ENCODE assay signal across 24 mouse cellular contexts in the genomic region with DNA sequence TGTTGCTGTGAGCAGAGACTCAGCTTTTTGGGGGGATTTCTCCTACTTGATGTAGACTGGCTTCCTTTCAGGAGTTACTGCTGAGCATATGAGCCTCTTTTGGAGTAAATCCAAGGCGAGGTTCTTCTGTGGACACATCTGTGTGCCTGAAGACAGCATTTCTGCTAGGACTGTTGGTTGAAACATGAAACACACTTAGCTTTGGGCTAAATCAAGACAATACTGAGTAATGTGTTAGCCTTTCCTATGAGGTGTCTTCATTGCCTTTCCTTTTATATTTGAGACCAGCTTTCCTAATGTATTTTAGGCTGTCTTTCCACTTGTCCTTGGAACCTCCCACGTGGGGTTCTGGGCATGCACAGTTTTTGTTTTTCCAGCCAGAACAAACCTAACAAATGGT.
"Had no signal": no experiment of that assay in that cellular context is flagged by ENCODE, and none has a peak within 500 bp of the region (broad histone marks: within the 10 kb centered on the region; RNA-seq: fewer than 3 reads in every experiment).

No protein-coding gene starts in this region.

- H3K27me3 ChIP-seq: limb, embryonic 13.5 days; liver, embryonic 12.5 days; liver, embryonic 15.5 days; lung, embryonic 15.5 days; megakaryocyte, embryonic 14.5 days; midbrain, embryonic 15.5 days; neural tube, embryonic 12.5 days; neural tube, embryonic 15.5 days had no signal

- H3K4me2 ChIP-seq: limb, embryonic 13.5 days; liver, embryonic 12.5 days; liver, embryonic 15.5 days; lung, embryonic 15.5 days; midbrain, embryonic 15.5 days; neural tube, embryonic 12.5 days; neural tube, embryonic 15.5 days had no signal

- H3K4me3 ChIP-seq: layer of hippocampus, adult 2 months; limb, embryonic 10.5 days; limb, embryonic 13.5 days; liver, embryonic 12.5 days; liver, embryonic 15.5 days; lung, embryonic 15.5 days; megakaryocyte, embryonic 14.5 days; midbrain, embryonic 10.5 days; midbrain, embryonic 15.5 days; neural tube, embryonic 12.5 days; neural tube, embryonic 15.5 days had no signal

- ATAC-seq: intestine, embryonic 16.5 days; liver, embryonic 12.5 days; midbrain, embryonic 15.5 days had no signal

- H3K9ac ChIP-seq: limb, embryonic 13.5 days; liver, embryonic 12.5 days; liver, embryonic 15.5 days; lung, embryonic 15.5 days; midbrain, embryonic 15.5 days; neural tube, embryonic 12.5 days; neural tube, embryonic 15.5 days had no signal

- H3K4me1 ChIP-seq: limb, embryonic 10.5 days; limb, embryonic 13.5 days; liver, embryonic 15.5 days; lung, embryonic 15.5 days; midbrain, embryonic 10.5 days; midbrain, embryonic 15.5 days; neural tube, embryonic 12.5 days; neural tube, embryonic 15.5 days had no signal

- DNase-seq: kidney, adult 2 months; kidney, postnatal 25 days; layer of hippocampus, postnatal 36 days; liver; lung, adult 18-20 months; lung, postnatal 10 days; lung, postnatal 36 days; right cerebral cortex, adult 18-20 months; right cerebral cortex, postnatal 14 days; right cerebral cortex, postnatal 4 days; thymus, postnatal 25 days had no signal

- H3K27ac ChIP-seq: layer of hippocampus, adult 2 months; limb, embryonic 10.5 days; limb, embryonic 13.5 days; liver, embryonic 12.5 days; liver, embryonic 15.5 days; lung, embryonic 15.5 days; midbrain, embryonic 10.5 days; midbrain, embryonic 15.5 days; neural tube, embryonic 12.5 days; neural tube, embryonic 15.5 days; stomach, postnatal 0 days had no signal

- H3K9me3 ChIP-seq: limb, embryonic 10.5 days; limb, embryonic 13.5 days; liver, embryonic 12.5 days; liver, embryonic 15.5 days; lung, embryonic 15.5 days; megakaryocyte, embryonic 14.5 days; midbrain, embryonic 10.5 days; midbrain, embryonic 15.5 days; neural tube, embryonic 12.5 days; neural tube, embryonic 15.5 days had no signal
